Mouse (Mus musculus) spleen, adult 18-20 months (tissue): Measurements from ENCODE around the gene Xrcc6.

ENCODE experiments used
- DNase-seq, 2 experiments: peaks; one replicate each; pipeline ENCODE4 v3.0.0; 2022; ENCODE audit warnings: mixed read lengths in 2 of 2

Xrcc6 gene

GRCm38 (mm10) chr15:81987646-81988045, at the start of gene Xrcc6:
Xrcc6 (plus strand) TSS chr15:81987835.
- no peak for DNase-seq

GRCm38 (mm10) chr15:81938246-81938645, 49.4 kb upstream of the Xrcc6 start:
- DNase-seq, result peak in 1 of 2 experiments; percentile 56

GRCm38 (mm10) chr15:81939157-81939715, 48.4 kb upstream of the Xrcc6 start:
- DNase-seq, result no peak

GRCm38 (mm10) chr15:81939774-81940173, 47.9 kb upstream of the Xrcc6 start:
- no peak for DNase-seq

- DNase-seq, result no peak
Measured at GRCm38 (mm10) chr15:81940219-81940618, 47.4 kb upstream of the Xrcc6 start.

- DNase-seq, result no peak
Measured at GRCm38 (mm10) chr15:81941010-81941409, 46.6 kb upstream of the Xrcc6 start.

GRCm38 (mm10) chr15:81943176-81943749, 44.4 kb upstream of the Xrcc6 start:
- DNase-seq, result no peak

- no peak for DNase-seq
Measured at GRCm38 (mm10) chr15:81949076-81949475, 38.6 kb upstream of the Xrcc6 start.

GRCm38 (mm10) chr15:81949476-81950131, 38.0 kb upstream of the Xrcc6 start:
- DNase-seq, result no peak

- DNase-seq, result no peak
Measured at GRCm38 (mm10) chr15:81950716-81951115, 36.9 kb upstream of the Xrcc6 start.

- no peak for DNase-seq
Measured at GRCm38 (mm10) chr15:81951159-81951558, 36.5 kb upstream of the Xrcc6 start.

- no peak for DNase-seq
Measured at GRCm38 (mm10) chr15:81952310-81952709, 35.3 kb upstream of the Xrcc6 start.

GRCm38 (mm10) chr15:81954151-81954583, 33.5 kb upstream of the Xrcc6 start:
- DNase-seq, result no peak

GRCm38 (mm10) chr15:81954716-81955115, 32.9 kb upstream of the Xrcc6 start:
- no peak for DNase-seq

GRCm38 (mm10) chr15:81955414-81955813, 32.2 kb upstream of the Xrcc6 start:
- no peak for DNase-seq

GRCm38 (mm10) chr15:81956457-81956856, 31.2 kb upstream of the Xrcc6 start:
- peak in 1 of 2 experiments; percentile 56 for DNase-seq

GRCm38 (mm10) chr15:81957598-81957997, 30.0 kb upstream of the Xrcc6 start:
- no peak for DNase-seq

GRCm38 (mm10) chr15:81958906-81959305, 28.7 kb upstream of the Xrcc6 start:
- no peak for DNase-seq

GRCm38 (mm10) chr15:81960171-81961077, 27.2 kb upstream of the Xrcc6 start, which contains the start of gene Pmm1:
Pmm1 (minus strand) TSS chr15:81960930.
- DNase-seq, result peak; percentile 99 to 100

GRCm38 (mm10) chr15:81961078-81961451, 26.6 kb upstream of the Xrcc6 start:
- no peak for DNase-seq

- no peak for DNase-seq
Measured at GRCm38 (mm10) chr15:81964262-81964661, 23.4 kb upstream of the Xrcc6 start.

- no peak for DNase-seq
Measured at GRCm38 (mm10) chr15:81964980-81965545, 22.6 kb upstream of the Xrcc6 start.
